Mouse (Mus musculus): ENCODE results near the gene Nrg4. TPM values are rescaled to one million over a fixed set of nuclear protein-coding genes. Genes with fewer than 3 reads are reported as not detected.
A peak's percentile ranks its signal among the peaks of the same experiment; 100 is the strongest.

Gene Nrg4
- polyA plus RNA-seq, 1 experiment, result 2.3 TPM

GRCm38 (mm10) chr9:55208458-55208789 is 118.2 kb downstream of the Nrg4 start:
- Histone ChIP-seq H3K4me1 (ENCODE audit: control insufficient read depth, insufficient read depth, low read length) (peaks cover 6% of the 10 kb centered on the region), H3K27me3 (ENCODE audit: control insufficient read depth, insufficient read depth, low read length) (no peaks in the 10 kb centered on the region), H3K4me3 (replicated peaks; ENCODE audit: insufficient read depth, low read depth, low read length) (peak overlapping the region; percentile 75), H3K27ac (ENCODE audit: insufficient read depth, low read length) (peak overlapping the region; percentile 70; the same call in 1 of the 2 replicates)
- no peak for DNase-seq
- TF ChIP-seq POLR2A (IDR thresholded peaks at IDR 0.05; ENCODE audit: borderline replicate concordance, insufficient read depth, low read length) (no peak), CTCF (IDR thresholded peaks at IDR 0.05; ENCODE audit: borderline replicate concordance, insufficient read depth, low read depth, low read length) (no peak)
- WGBS, result 0% methylated on average over 2 of the region's 2 CpGs

GRCm38 (mm10) chr9:55199348-55199747 is 127.3 kb downstream of the Nrg4 start:
- Histone ChIP-seq H3K27me3 (ENCODE audit: control insufficient read depth, insufficient read depth, low read length) (no peaks in the 10 kb centered on the region), H3K27ac (ENCODE audit: insufficient read depth, low read length) (no peak overlapping the region; the same call in 1 of the 2 replicates), H3K4me1 (ENCODE audit: control insufficient read depth, insufficient read depth, low read length) (peaks cover 3% of the 10 kb centered on the region; the same call in 1 of the 2 replicates), H3K4me3 (replicated peaks; ENCODE audit: insufficient read depth, low read depth, low read length) (no peak overlapping the region)
- DNase-seq, result peak; percentile 62 to 89
- TF ChIP-seq POLR2A (IDR thresholded peaks at IDR 0.05; ENCODE audit: borderline replicate concordance, insufficient read depth, low read length), result no peak
- peak; percentile 50 for TF ChIP-seq CTCF (IDR thresholded peaks at IDR 0.05; ENCODE audit: borderline replicate concordance, insufficient read depth, low read depth, low read length)
- WGBS, result 6% methylated on average over 2 of the region's 2 CpGs

- no peak overlapping the region for H3K27ac ChIP-seq (ENCODE audit: insufficient read depth, low read length)
- no peak for DNase-seq
Measured at GRCm38 (mm10) chr9:55198260-55198659, 128.4 kb downstream of the Nrg4 start.

GRCm38 (mm10) chr9:55195876-55196275 is 130.8 kb downstream of the Nrg4 start:
- Histone ChIP-seq H3K27me3 (ENCODE audit: control insufficient read depth, insufficient read depth, low read length) (no peaks in the 10 kb centered on the region), H3K27ac (ENCODE audit: insufficient read depth, low read length) (no peak overlapping the region), H3K4me1 (ENCODE audit: control insufficient read depth, insufficient read depth, low read length) (peaks cover 3% of the 10 kb centered on the region; the same call in 1 of the 2 replicates), H3K4me3 (replicated peaks; ENCODE audit: insufficient read depth, low read depth, low read length) (no peak overlapping the region)
- WGBS, result 97% methylated on average over 3 of the region's 3 CpGs
- DNase-seq, result no peak
- TF ChIP-seq POLR2A (IDR thresholded peaks at IDR 0.05; ENCODE audit: borderline replicate concordance, insufficient read depth, low read length) (no peak), CTCF (IDR thresholded peaks at IDR 0.05; ENCODE audit: borderline replicate concordance, insufficient read depth, low read depth, low read length) (no peak)

More at GRCm38 (mm10) chr9:55198260-55198659, 128.4 kb downstream of the Nrg4 start:
- 93% methylated on average over 1 of the region's 1 CpGs for WGBS
- no peak for TF ChIP-seq CTCF (IDR thresholded peaks at IDR 0.05; ENCODE audit: borderline replicate concordance, insufficient read depth, low read depth, low read length)
- TF ChIP-seq POLR2A (IDR thresholded peaks at IDR 0.05; ENCODE audit: borderline replicate concordance, insufficient read depth, low read length), result no peak
- H3K27me3 ChIP-seq (ENCODE audit: control insufficient read depth, insufficient read depth, low read length), result no peaks in the 10 kb centered on the region
- H3K4me3 ChIP-seq (replicated peaks; ENCODE audit: insufficient read depth, low read depth, low read length), result no peak overlapping the region
- peaks cover 3% of the 10 kb centered on the region; the same call in 1 of the 2 replicates for H3K4me1 ChIP-seq (ENCODE audit: control insufficient read depth, insufficient read depth, low read length)

GRCm38 (mm10) chr9:55174235-55174634 is 152.4 kb downstream of the Nrg4 start:
- Histone ChIP-seq H3K27me3 (ENCODE audit: control insufficient read depth, insufficient read depth, low read length) (no peaks in the 10 kb centered on the region), H3K27ac (ENCODE audit: insufficient read depth, low read length) (no peak overlapping the region), H3K4me3 (replicated peaks; ENCODE audit: insufficient read depth, low read depth, low read length) (no peak overlapping the region), H3K4me1 (ENCODE audit: control insufficient read depth, insufficient read depth, low read length) (peaks cover 3% of the 10 kb centered on the region)
- DNase-seq, result no peak
- TF ChIP-seq CTCF (IDR thresholded peaks at IDR 0.05; ENCODE audit: borderline replicate concordance, insufficient read depth, low read depth, low read length) (no peak), POLR2A (IDR thresholded peaks at IDR 0.05; ENCODE audit: borderline replicate concordance, insufficient read depth, low read length) (no peak)
- 92% methylated on average over 2 of the region's 2 CpGs for WGBS

GRCm38 (mm10) chr9:55172195-55172685 is 154.4 kb downstream of the Nrg4 start:
- Histone ChIP-seq H3K4me3 (replicated peaks; ENCODE audit: insufficient read depth, low read depth, low read length) (no peak overlapping the region), H3K27ac (ENCODE audit: insufficient read depth, low read length) (no peak overlapping the region), H3K27me3 (ENCODE audit: control insufficient read depth, insufficient read depth, low read length) (no peaks in the 10 kb centered on the region), H3K4me1 (ENCODE audit: control insufficient read depth, insufficient read depth, low read length) (peaks cover 3% of the 10 kb centered on the region)
- peak in 1 of 2 experiments; percentile 55 for DNase-seq
- WGBS, result 71% methylated on average over 1 of the region's 1 CpGs
- TF ChIP-seq POLR2A (IDR thresholded peaks at IDR 0.05; ENCODE audit: borderline replicate concordance, insufficient read depth, low read length) (no peak), CTCF (IDR thresholded peaks at IDR 0.05; ENCODE audit: borderline replicate concordance, insufficient read depth, low read depth, low read length) (no peak)

GRCm38 (mm10) chr9:55170655-55171412 is 155.8 kb downstream of the Nrg4 start:
- no peak for DNase-seq
- Histone ChIP-seq H3K4me3 (replicated peaks; ENCODE audit: insufficient read depth, low read depth, low read length) (no peak overlapping the region), H3K27me3 (ENCODE audit: control insufficient read depth, insufficient read depth, low read length) (no peaks in the 10 kb centered on the region), H3K27ac (ENCODE audit: insufficient read depth, low read length) (no peak overlapping the region), H3K4me1 (ENCODE audit: control insufficient read depth, insufficient read depth, low read length) (peaks cover 3% of the 10 kb centered on the region)
- WGBS, result 90% methylated on average over 7 of the region's 7 CpGs
- TF ChIP-seq POLR2A (IDR thresholded peaks at IDR 0.05; ENCODE audit: borderline replicate concordance, insufficient read depth, low read length), result no peak
- TF ChIP-seq CTCF (IDR thresholded peaks at IDR 0.05; ENCODE audit: borderline replicate concordance, insufficient read depth, low read depth, low read length), result no peak

Other genes with a start within 250 kb of the Nrg4 start
- 54.5 and 54.9 TPM in 2 replicates for gene Ube2q2, start 178.0 kb downstream of the Nrg4 start, polyA plus RNA-seq (2012; rRNA removed)
- gene Fbxo22, start 117.9 kb downstream of the Nrg4 start, polyA plus RNA-seq (2012; rRNA removed), result 42.9 and 45.3 TPM in 2 replicates
- gene Tmem266, start 69 bp upstream of the Nrg4 start, polyA plus RNA-seq (2012; rRNA removed), result 47.5 and 56.1 TPM in 2 replicates
- 62.3 and 72.3 TPM in 2 replicates for gene Etfa, start 185.4 kb upstream of the Nrg4 start, polyA plus RNA-seq (2012; rRNA removed)
- 0.23 and 0.46 TPM in 2 replicates for gene Isl2, start 211.8 kb upstream of the Nrg4 start, polyA plus RNA-seq (2012; rRNA removed)